Mouse (Mus musculus): ENCODE results near the gene Eif4b. TPM values are rescaled to one million over a fixed set of nuclear protein-coding genes. Genes with fewer than 3 reads are reported as not detected.

The Eif4b gene
- total and polyA plus RNA-seq, 3 experiments: 536 to 652 (median 555) TPM

DNA sequence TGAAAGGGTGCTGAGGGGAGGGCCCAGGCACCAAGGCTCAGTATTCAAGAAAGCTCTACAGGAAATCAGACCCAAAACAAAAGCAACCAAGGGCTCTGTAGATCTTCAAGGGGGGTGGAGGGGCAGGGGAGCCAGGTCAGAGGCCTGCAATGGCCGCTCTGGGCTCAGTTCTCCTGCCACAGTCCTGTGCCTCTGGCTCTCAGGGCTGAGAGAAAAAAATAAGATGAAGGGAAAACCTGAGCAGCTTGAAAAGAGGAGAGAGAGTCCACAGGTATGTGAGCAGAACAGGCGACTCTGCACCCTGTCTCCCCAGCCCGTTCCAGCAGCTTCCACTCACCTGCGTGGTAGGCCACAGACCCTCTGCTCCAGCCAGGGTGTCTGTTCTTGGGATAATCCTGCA lies 45.0 kb downstream of the Eif4b start:
- Histone ChIP-seq H3K36me3 (replicated peaks in 1 of 2; ENCODE audit: control insufficient read depth in 1 of 2, insufficient read depth in 1 of 2, low read length in 1 of 2) (peaks cover 55 to 86% of the 10 kb centered on the region in 2 experiments), H3K9ac (ENCODE audit: insufficient read depth, low read depth) (no peak overlapping the region), H3K79me2 (replicated peaks; ENCODE audit: control insufficient read depth, extremely low read depth, insufficient read depth, poor library complexity, severe bottlenecking) (no peaks in the 10 kb centered on the region), H3K27me3 (replicated peaks) (no peaks in the 10 kb centered on the region), H3K4me1 (ENCODE audit: control insufficient read depth in 1 of 2, insufficient read depth in 2 of 2) (no peaks in the 10 kb centered on the region), H3K4me2 (ENCODE audit: insufficient read depth, low read depth, poor library complexity, severe bottlenecking) (no peak overlapping the region), H3K27ac (ENCODE audit: insufficient read depth, low read depth) (no peak overlapping the region), H3K4me3 (replicated peaks in 1 of 3; ENCODE audit: low read depth in 2 of 3, low read length in 2 of 3, poor library complexity in 1 of 3) (no peak overlapping the region), H3K9me3 (replicated peaks; ENCODE audit: low read length) (no peaks in the 10 kb centered on the region)
- TF ChIP-seq CTCF (conservative IDR thresholded peaks at IDR 0.05 in 1 of 2, IDR thresholded peaks at IDR 0.05 in 1 of 2; ENCODE audit: low read depth in 2 of 2, low read length in 2 of 2): no peak
- no peak for TF ChIP-seq NRF1 (IDR thresholded peaks at IDR 0.05; ENCODE audit: low read depth, low read length)
- no peak for TF ChIP-seq MAFK (IDR thresholded peaks at IDR 0.05; ENCODE audit: insufficient replicate concordance, low read length)
- TF ChIP-seq USF2 (conservative IDR thresholded peaks at IDR 0.05; ENCODE audit: low read depth, low read length): no peak
- no peak for TF ChIP-seq CHD1 (IDR thresholded peaks at IDR 0.05; ENCODE audit: low read depth, low read length)
- no peak for TF ChIP-seq BHLHE40 (IDR thresholded peaks at IDR 0.05; ENCODE audit: low read depth, low read length)
- no peak for TF ChIP-seq MAZ (IDR thresholded peaks at IDR 0.05; ENCODE audit: low read depth, low read length)
- no peak for TF ChIP-seq POLR2AphosphoS2 (IDR thresholded peaks at IDR 0.05; ENCODE audit: low read depth, low read length)
- in situ Hi-C loops (cut with MboI; ENCODE audit: low pct_ligation_motif_present, low pct_unique_long_range_greater_than_20kb, low sequenced_read_pairs) (no loop called here), dilution Hi-C loops (cut with MboI; ENCODE audit: extremely low pct_ligation_motif_present, extremely low pct_unique_long_range_greater_than_20kb, low sequenced_read_pairs) (no loop called here)
- DNase-seq (ENCODE audit: extremely low read depth): no peak

- Histone ChIP-seq H3K36me3 (replicated peaks in 1 of 2; ENCODE audit: control insufficient read depth in 1 of 2, insufficient read depth in 1 of 2, low read length in 1 of 2) (peaks cover 55 to 87% of the 10 kb centered on the region in 2 experiments), H3K9ac (ENCODE audit: insufficient read depth, low read depth) (no peak overlapping the region), H3K4me1 (ENCODE audit: control insufficient read depth in 1 of 2, insufficient read depth in 2 of 2) (no peaks in the 10 kb centered on the region), H3K79me2 (replicated peaks; ENCODE audit: control insufficient read depth, extremely low read depth, insufficient read depth, poor library complexity, severe bottlenecking) (no peaks in the 10 kb centered on the region), H3K27ac (ENCODE audit: insufficient read depth, low read depth) (no peak overlapping the region), H3K9me3 (replicated peaks; ENCODE audit: low read length) (no peaks in the 10 kb centered on the region), H3K4me2 (ENCODE audit: insufficient read depth, low read depth, poor library complexity, severe bottlenecking) (no peak overlapping the region), H3K4me3 (replicated peaks in 1 of 3; ENCODE audit: low read depth in 2 of 3, low read length in 2 of 3, poor library complexity in 1 of 3) (no peak overlapping the region), H3K27me3 (replicated peaks) (no peaks in the 10 kb centered on the region)
- in situ Hi-C loops (cut with MboI; ENCODE audit: low pct_ligation_motif_present, low pct_unique_long_range_greater_than_20kb, low sequenced_read_pairs): no loop called here
- TF ChIP-seq POLR2A (IDR thresholded peaks at IDR 0.05; ENCODE audit: low read depth, low read length) (no peak), HCFC1 (IDR thresholded peaks at IDR 0.05; ENCODE audit: low read depth, low read length) (no peak), NRF1 (IDR thresholded peaks at IDR 0.05; ENCODE audit: low read depth, low read length) (no peak), MAX (IDR thresholded peaks at IDR 0.05; ENCODE audit: low read length) (no peak), UBTF (IDR thresholded peaks at IDR 0.05; ENCODE audit: low read depth, low read length) (no peak), RCOR1 (conservative IDR thresholded peaks at IDR 0.05; ENCODE audit: low read depth, low read length) (no peak), ELF1 (IDR thresholded peaks at IDR 0.05; ENCODE audit: low read depth, low read length) (no peak), MAFK (IDR thresholded peaks at IDR 0.05; ENCODE audit: insufficient replicate concordance, low read length) (no peak), ZNF384 (IDR thresholded peaks at IDR 0.05; ENCODE audit: low read depth, low read length) (no peak), ZC3H11A (IDR thresholded peaks at IDR 0.05; ENCODE audit: low read depth, low read length) (no peak), ZMIZ1 (IDR thresholded peaks at IDR 0.05; ENCODE audit: low read depth, low read length) (no peak), POLR2AphosphoS2 (IDR thresholded peaks at IDR 0.05; ENCODE audit: low read depth, low read length) (no peak), ETS1 (conservative IDR thresholded peaks at IDR 0.05; ENCODE audit: low read depth, low read length) (no peak), CHD1 (IDR thresholded peaks at IDR 0.05; ENCODE audit: low read depth, low read length) (no peak), JUN (IDR thresholded peaks at IDR 0.05; ENCODE audit: insufficient read depth, low read depth, low read length) (no peak), SIN3A (IDR thresholded peaks at IDR 0.05; ENCODE audit: low read length) (no peak), MAZ (IDR thresholded peaks at IDR 0.05; ENCODE audit: low read depth, low read length) (no peak), TCF12 (IDR thresholded peaks at IDR 0.05; ENCODE audit: low read depth, low read length) (no peak), ZKSCAN1 (IDR thresholded peaks at IDR 0.05; ENCODE audit: borderline replicate concordance, low read depth, low read length) (no peak), TBP (conservative IDR thresholded peaks at IDR 0.05; ENCODE audit: low read depth, low read length) (no peak)
- DNase-seq (ENCODE audit: extremely low read depth): no peak
- dilution Hi-C loops (cut with MboI; ENCODE audit: extremely low pct_ligation_motif_present, extremely low pct_unique_long_range_greater_than_20kb, low sequenced_read_pairs): no loop called here
These were observed 45.7 kb downstream of the Eif4b start for GRCm38 (mm10) chr15:102119121-102119830.
